Mouse (Mus musculus) embryonic fibroblast, embryonic 13.5 days (primary cell): ENCODE results near the gene Stox2.

Experiments
- CTCF ChIP-seq: IDR thresholded peaks from 2 replicates; pipeline ENCODE4 v1.5.1; 2011; ENCODE audit warnings: mild to moderate bottlenecking, control low read depth, low read length, moderate library complexity, borderline replicate concordance; ENCODE audit not compliant: insufficient read depth
- POLR2A ChIP-seq: IDR thresholded peaks from 2 replicates; pipeline ENCODE4 v1.6.1; 2011; ENCODE audit warnings: low read depth, mild to moderate bottlenecking, control low read depth, low read length, moderate library complexity

GRCm38 (mm10) chr8:47221851-47222250, 224.3 kb downstream of the Stox2 start:
- TF ChIP-seq POLR2A = no peak
- no peak for TF ChIP-seq CTCF
